Mouse (Mus musculus) MEL (cell line): Measurements from ENCODE around the gene Srebf2. TPM values are rescaled to one million over a fixed set of nuclear protein-coding genes. Genes with fewer than 3 reads are reported as not detected.

Experiments used
- DNase-seq: peaks from one replicate; pipeline ENCODE4 v3.0.0; 2011; ENCODE audit warnings: low read depth, low spot score
- H3K27ac ChIP-seq: 2 replicates; pipeline ENCODE4 v1.5.1; 2012; ENCODE audit warnings: low read depth, mild to moderate bottlenecking, control low read depth, low read length, moderate library complexity; ENCODE audit not compliant: control insufficient read depth
- H3K27me3 ChIP-seq, 2 experiments: fragments of 150-350 bp in 1 of 2; sonication (generic) in 1 of 2; 2 replicates each; pipeline ENCODE4 v1.6.1; 2012; ENCODE audit warnings: low read length in 2 of 2, mild to moderate bottlenecking in 2 of 2, improper control_type of control experiment in 1 of 2, moderate library complexity in 1 of 2; ENCODE audit not compliant: insufficient read depth in 2 of 2, control insufficient read depth in 1 of 2
- H3K36me3 ChIP-seq, 2 experiments: 2 replicates each; pipeline ENCODE4 v1.6.1; 2012 to 2014; ENCODE audit warnings: low read length in 2 of 2, improper control_type of control experiment in 1 of 2, inconsistent platforms in 1 of 2, mild to moderate bottlenecking in 1 of 2; ENCODE audit not compliant: insufficient read depth in 2 of 2, control insufficient read depth in 1 of 2
- H3K4me1 ChIP-seq, 2 experiments: fragments of 150-350 bp in 1 of 2; sonication (generic) in 1 of 2; 2 replicates each; pipeline ENCODE4 v1.6.1; 2012; ENCODE audit warnings: low read length in 2 of 2, improper control_type of control experiment in 1 of 2, mild to moderate bottlenecking in 1 of 2; ENCODE audit not compliant: insufficient read depth in 2 of 2, control insufficient read depth in 1 of 2
- H3K4me3 ChIP-seq, 2 experiments: fragments of 150-350 bp in 1 of 2; sonication (generic) in 1 of 2; 2 replicates each; pipeline ENCODE4 v1.5.1; 2012; ENCODE audit warnings: low read depth in 2 of 2, low read length in 2 of 2, mild to moderate bottlenecking in 2 of 2, moderate library complexity in 2 of 2, control low read depth in 1 of 2, improper control_type of control experiment in 1 of 2; ENCODE audit not compliant: control insufficient read depth in 1 of 2, insufficient read depth in 1 of 2
- H3K79me2 ChIP-seq: 2 replicates; pipeline ENCODE4 v1.6.1; 2012; ENCODE audit warnings: mild to moderate bottlenecking, low read length, moderate library complexity; ENCODE audit not compliant: control insufficient read depth, poor library complexity, insufficient read depth
- H3K9ac ChIP-seq: 2 replicates; pipeline ENCODE4 v1.6.1; 2012; ENCODE audit warnings: low read depth, mild to moderate bottlenecking, control low read depth, low read length, moderate library complexity; ENCODE audit not compliant: control insufficient read depth, poor library complexity, severe bottlenecking
- H3K9me3 ChIP-seq: fragments of 150-350 bp; sonication (generic); replicated peaks from 2 replicates; pipeline ENCODE4 v1.6.1; 2012; ENCODE audit warnings: mild to moderate bottlenecking, low read length, improper control_type of control experiment, moderate library complexity; ENCODE audit not compliant: insufficient read depth
- BHLHE40 ChIP-seq: IDR thresholded peaks from 2 replicates; pipeline ENCODE4 v1.6.1; 2012; ENCODE audit warnings: low read depth, mild to moderate bottlenecking, inconsistent platforms, low read length, improper control_type of control experiment, borderline replicate concordance
- CHD1 ChIP-seq: IDR thresholded peaks from 2 replicates; pipeline ENCODE4 v1.6.1; 2012; ENCODE audit warnings: low read depth, mild to moderate bottlenecking, inconsistent platforms, low read length, improper control_type of control experiment
- CHD2 ChIP-seq: IDR thresholded peaks from 2 replicates; pipeline ENCODE4 v1.6.1; 2011; ENCODE audit warnings: low read length, improper control_type of control experiment
- CTCF ChIP-seq, 3 experiments: IDR thresholded peaks in 2 of 3; conservative IDR thresholded peaks in 1 of 3; 2 replicates each; pipeline ENCODE4 v1.5.1; 2011 to 2012; ENCODE audit warnings: low read length in 3 of 3, low read depth in 2 of 3, mild to moderate bottlenecking in 2 of 3, improper control_type of control experiment in 1 of 3, inconsistent platforms in 1 of 3, mixed read lengths in 1 of 3, moderate library complexity in 1 of 3; ENCODE audit not compliant: control insufficient read depth in 1 of 3, insufficient read depth in 1 of 3, poor library complexity in 1 of 3, severe bottlenecking in 1 of 3
- ELF1 ChIP-seq: IDR thresholded peaks from 2 replicates; pipeline ENCODE4 v1.6.1; 2014; ENCODE audit warnings: low read depth, mild to moderate bottlenecking, inconsistent platforms, low read length, improper control_type of control experiment, moderate library complexity
- EP300 ChIP-seq, 2 experiments: IDR thresholded peaks; 2 replicates each; pipeline ENCODE4 v1.6.1; 2011; ENCODE audit warnings: improper control_type of control experiment in 2 of 2, low read length in 2 of 2, low read depth in 1 of 2, mild to moderate bottlenecking in 1 of 2
- GABPA ChIP-seq: IDR thresholded peaks from 2 replicates; pipeline ENCODE4 v1.6.1; 2012; ENCODE audit warnings: low read depth, mild to moderate bottlenecking, inconsistent platforms, low read length, improper control_type of control experiment, moderate library complexity
- GATA1 ChIP-seq: IDR thresholded peaks from 2 replicates; pipeline ENCODE4 v1.6.1; 2011; ENCODE audit warnings: low read depth, low read length, improper control_type of control experiment
- JUND ChIP-seq: IDR thresholded peaks from 2 replicates; pipeline ENCODE4 v1.6.1; 2011; ENCODE audit warnings: low read depth, mild to moderate bottlenecking, improper control_type of control experiment, low read length
- KAT2A ChIP-seq: conservative IDR thresholded peaks from 2 replicates; pipeline ENCODE4 v1.6.1; 2012; ENCODE audit warnings: low read depth, low read length, improper control_type of control experiment, inconsistent platforms
- MYC ChIP-seq: IDR thresholded peaks from 2 replicates; pipeline ENCODE4 v1.6.1; 2011; ENCODE audit warnings: low read depth, mild to moderate bottlenecking, low read length, improper control_type of control experiment, moderate library complexity
- NRF1 ChIP-seq: IDR thresholded peaks from 2 replicates; pipeline ENCODE4 v1.6.1; 2014; ENCODE audit warnings: low read depth, mild to moderate bottlenecking, inconsistent platforms, low read length, improper control_type of control experiment, moderate library complexity; ENCODE audit not compliant: poor library complexity, insufficient read depth, severe bottlenecking
- POLR2A ChIP-seq, 2 experiments: IDR thresholded peaks; 2 replicates each; pipeline ENCODE4 v1.6.1; 2011 to 2012; ENCODE audit warnings: low read length in 2 of 2, mild to moderate bottlenecking in 2 of 2, control low read depth in 1 of 2, improper control_type of control experiment in 1 of 2, low read depth in 1 of 2, moderate library complexity in 1 of 2; ENCODE audit not compliant: control insufficient read depth in 1 of 2, insufficient read depth in 1 of 2, poor library complexity in 1 of 2
- POLR2AphosphoS2 ChIP-seq: IDR thresholded peaks from 2 replicates; pipeline ENCODE4 v1.6.1; 2011; ENCODE audit warnings: low read length, improper control_type of control experiment
- POLR2AphosphoS5 ChIP-seq: IDR thresholded peaks from 2 replicates; pipeline ENCODE4 v1.6.1; 2012; ENCODE audit warnings: low read depth, borderline replicate concordance, mild to moderate bottlenecking, inconsistent platforms, low read length, moderate library complexity, mixed read lengths
- RAD21 ChIP-seq: IDR thresholded peaks from 2 replicates; pipeline ENCODE4 v1.6.1; 2011; ENCODE audit warnings: mild to moderate bottlenecking, low read depth, low read length, improper control_type of control experiment
- RCOR1 ChIP-seq: IDR thresholded peaks from 2 replicates; pipeline ENCODE4 v1.6.1; 2012; ENCODE audit warnings: low read depth, mild to moderate bottlenecking, inconsistent platforms, low read length, improper control_type of control experiment
- SIN3A ChIP-seq: IDR thresholded peaks from 2 replicates; pipeline ENCODE4 v1.6.1; 2012; ENCODE audit warnings: low read length, improper control_type of control experiment, inconsistent platforms
- SMC3 ChIP-seq: IDR thresholded peaks from 2 replicates; pipeline ENCODE4 v1.6.1; 2011; ENCODE audit warnings: low read depth, low read length, improper control_type of control experiment
- TCF12 ChIP-seq: IDR thresholded peaks from 2 replicates; pipeline ENCODE4 v1.6.1; 2014; ENCODE audit warnings: low read depth, mild to moderate bottlenecking, inconsistent platforms, low read length, improper control_type of control experiment, moderate library complexity
- USF1 ChIP-seq: IDR thresholded peaks from 2 replicates; pipeline ENCODE4 v1.6.1; 2014; ENCODE audit warnings: low read depth, mild to moderate bottlenecking, inconsistent platforms, low read length, improper control_type of control experiment, moderate library complexity
- ZC3H11A ChIP-seq: IDR thresholded peaks from 2 replicates; pipeline ENCODE4 v1.6.1; 2012; ENCODE audit warnings: low read depth, mild to moderate bottlenecking, inconsistent platforms, low read length, improper control_type of control experiment
- polyA plus RNA-seq, 2 experiments: library from polyadenylated mRNA; stranded (reverse) in 1 of 2; unstranded in 1 of 2; fragments of >175 nt in 1 of 2; fragments of >200 nt in 1 of 2; gene quantifications; 2 replicates each; pipeline versions ENCODE4 v1.2.1 to v1.2.4; 2012; ENCODE audit warnings: low replicate concordance in 2 of 2, low read depth in 1 of 2; ENCODE audit not compliant: insufficient read length in 2 of 2, insufficient read depth in 1 of 2, missing spikeins in 1 of 2
- total RNA-seq: library from RNA; depleted of rRNA; stranded (reverse); fragments of 300-350 nt; gene quantifications from 2 replicates; pipeline ENCODE4 v1.2.3, GENCODE M21; 2012

Gene Srebf2
- total and polyA plus RNA-seq, 3 experiments: 40.5 to 161 TPM; not detected in 1

DNA sequence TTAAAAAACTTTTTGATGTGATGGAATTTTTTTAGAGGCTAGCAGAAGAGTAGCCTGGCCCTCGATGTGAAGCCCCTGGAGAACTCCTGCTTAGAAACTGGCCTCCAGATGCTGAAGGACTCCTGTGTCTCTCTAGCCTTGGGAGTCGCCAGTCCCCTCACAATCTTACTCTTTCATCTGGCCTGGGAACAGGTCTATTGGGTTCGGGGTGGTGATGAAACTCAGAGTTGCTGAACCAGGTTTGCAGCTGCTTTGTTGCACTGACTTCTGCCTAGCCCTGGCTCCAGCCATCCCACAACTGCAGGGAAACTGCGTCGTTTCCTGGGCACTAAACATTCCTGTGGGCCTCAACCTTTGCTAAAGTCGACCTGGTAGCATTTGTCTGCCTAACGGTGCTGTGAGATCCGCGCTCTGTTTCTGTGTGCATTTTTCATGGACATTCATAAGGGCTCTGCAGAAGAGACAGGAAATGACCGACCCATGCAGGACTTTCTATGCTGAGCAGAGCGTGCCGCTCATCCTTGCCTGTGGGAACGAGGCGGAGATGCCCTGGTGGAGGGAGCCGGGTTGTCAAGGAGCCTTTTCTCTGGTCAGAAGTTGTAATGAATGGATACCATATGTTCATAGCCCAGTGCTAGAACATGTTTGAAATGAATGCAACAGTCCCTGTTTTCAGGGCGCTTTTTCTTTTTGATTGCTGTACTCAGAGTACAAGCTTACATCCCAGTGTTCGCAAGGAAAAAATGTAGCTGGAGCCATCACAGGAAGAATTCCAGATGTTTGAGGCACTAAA is 11.5 kb downstream of the Srebf2 start:
- Histone ChIP-seq H3K9me3 (no peaks in the 10 kb centered on the region), H3K79me2 (peaks cover 33% of the 10 kb centered on the region), H3K27me3 (no peaks in the 10 kb centered on the region), H3K27ac (no peak overlapping the region), H3K4me1 (peaks cover 3 to 17% of the 10 kb centered on the region in 2 experiments), H3K36me3 (peaks cover 2 to 16% of the 10 kb centered on the region in 2 experiments), H3K9ac (no peak overlapping the region), H3K4me3 (no peak overlapping the region)
- no peak for TF ChIP-seq POLR2AphosphoS5
- TF ChIP-seq ELF1: no peak
- no peak for TF ChIP-seq KAT2A
- TF ChIP-seq RAD21: no peak
- no peak for TF ChIP-seq CHD1
- TF ChIP-seq BHLHE40: no peak
- TF ChIP-seq JUND: no peak
- TF ChIP-seq CHD2: no peak
- TF ChIP-seq POLR2A (IDR thresholded peaks at IDR 0.05; ENCODE audit: control insufficient read depth in 1 of 2, insufficient read depth in 1 of 2, low read depth in 1 of 2, low read length in 2 of 2, poor library complexity in 1 of 2): no peak
- no peak for DNase-seq

DNA sequence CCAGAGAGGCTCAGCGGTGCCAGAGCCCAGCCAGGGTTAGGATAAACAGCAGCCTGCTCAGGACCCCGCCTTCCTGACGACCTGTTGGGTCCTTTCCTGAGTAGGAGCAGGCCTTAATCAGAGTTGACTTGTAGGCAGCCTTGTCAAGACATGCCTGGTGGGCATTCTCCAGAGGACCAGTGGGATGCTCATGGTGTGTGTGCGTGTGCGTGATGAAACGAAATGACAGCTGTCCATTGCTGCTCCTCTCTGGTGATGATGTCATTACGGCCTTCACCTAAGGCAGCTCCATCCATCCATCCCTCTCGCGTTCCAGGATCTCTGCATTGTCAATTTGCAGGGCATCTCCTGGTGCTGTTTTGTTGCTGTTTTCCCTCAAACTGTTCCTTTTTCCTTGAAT is 12.5 kb downstream of the Srebf2 start:
- no peak overlapping the region for H3K27ac ChIP-seq
- no peaks in the 10 kb centered on the region for H3K27me3 ChIP-seq
- H3K4me3 ChIP-seq: no peak overlapping the region
- peaks cover 2 to 24% of the 10 kb centered on the region in 2 experiments for H3K36me3 ChIP-seq
- H3K9me3 ChIP-seq: no peaks in the 10 kb centered on the region
- peaks cover 7 to 26% of the 10 kb centered on the region in 2 experiments for H3K4me1 ChIP-seq
- no peak for DNase-seq
- H3K9ac ChIP-seq: no peak overlapping the region
- peaks cover 25% of the 10 kb centered on the region for H3K79me2 ChIP-seq
- TF ChIP-seq ZC3H11A (no peak), SIN3A (no peak), SMC3 (no peak), GABPA (no peak), GATA1 (no peak), USF1 (no peak), EP300 (IDR thresholded peaks at IDR 0.05; ENCODE audit: low read depth in 1 of 2, low read length in 2 of 2) (no peak), JUND (no peak), POLR2AphosphoS2 (no peak), MYC (no peak), RCOR1 (no peak), RAD21 (no peak), CTCF (IDR thresholded peaks at IDR 0.05 in 2 of 3, conservative IDR thresholded peaks at IDR 0.05 in 1 of 3; ENCODE audit: control insufficient read depth in 1 of 3, insufficient read depth in 1 of 3, low read depth in 2 of 3, low read length in 3 of 3, poor library complexity in 1 of 3, severe bottlenecking in 1 of 3) (no peak), NRF1 (no peak), POLR2AphosphoS5 (no peak), TCF12 (no peak)
